Mouse (Mus musculus): Measurements from ENCODE around the gene Stx17.

Stx17 gene

GRCm38 (mm10) chr4:48124773-48125469 lies at the start of gene Stx17:
TSS of gene Stx17 (plus strand) at chr4:48124915.
- no peak for DNase-seq (ENCODE audit: extremely low spot score, low read depth, low spot score)

- DNase-seq (ENCODE audit: extremely low spot score, low read depth, low spot score), result no peak
These were observed 47.8 kb upstream of the Stx17 start for GRCm38 (mm10) chr4:48076693-48077471.

GRCm38 (mm10) chr4:48078213-48078612 lies 46.5 kb upstream of the Stx17 start:
- no peak for DNase-seq (ENCODE audit: extremely low spot score, low read depth, low spot score)

- no peak for DNase-seq (ENCODE audit: extremely low spot score, low read depth, low spot score)
These were observed 45.3 kb upstream of the Stx17 start for GRCm38 (mm10) chr4:48079285-48080039.

GRCm38 (mm10) chr4:48083452-48083851 lies 41.3 kb upstream of the Stx17 start:
- no peak for DNase-seq (ENCODE audit: extremely low spot score, low read depth, low spot score)

GRCm38 (mm10) chr4:48086609-48087008 lies 38.1 kb upstream of the Stx17 start:
- no peak for DNase-seq (ENCODE audit: extremely low spot score, low read depth, low spot score)

GRCm38 (mm10) chr4:48087497-48087896 lies 37.2 kb upstream of the Stx17 start:
- no peak for DNase-seq (ENCODE audit: extremely low spot score, low read depth, low spot score)

GRCm38 (mm10) chr4:48093221-48093620 lies 31.5 kb upstream of the Stx17 start:
- DNase-seq (ENCODE audit: extremely low spot score, low read depth, low spot score), result no peak

GRCm38 (mm10) chr4:48100217-48100616 lies 24.5 kb upstream of the Stx17 start:
- DNase-seq (ENCODE audit: extremely low spot score, low read depth, low spot score), result no peak

GRCm38 (mm10) chr4:48101981-48102380 lies 22.7 kb upstream of the Stx17 start:
- DNase-seq (ENCODE audit: extremely low spot score, low read depth, low spot score), result no peak

GRCm38 (mm10) chr4:48105387-48105786 lies 19.3 kb upstream of the Stx17 start:
- DNase-seq (ENCODE audit: extremely low spot score, low read depth, low spot score), result no peak

GRCm38 (mm10) chr4:48107086-48107485 lies 17.6 kb upstream of the Stx17 start:
- no peak for DNase-seq (ENCODE audit: extremely low spot score, low read depth, low spot score)

- no peak for DNase-seq (ENCODE audit: extremely low spot score, low read depth, low spot score)
These were observed 16.1 kb upstream of the Stx17 start for GRCm38 (mm10) chr4:48108591-48108990.

GRCm38 (mm10) chr4:48110331-48110730 lies 14.4 kb upstream of the Stx17 start:
- no peak for DNase-seq (ENCODE audit: extremely low spot score, low read depth, low spot score)

GRCm38 (mm10) chr4:48116191-48116590 lies 8.5 kb upstream of the Stx17 start:
- DNase-seq (ENCODE audit: extremely low spot score, low read depth, low spot score), result no peak

GRCm38 (mm10) chr4:48124416-48124772 lies 321 bp upstream of the Stx17 start:
- DNase-seq (ENCODE audit: extremely low spot score, low read depth, low spot score), result peak; percentile 44

GRCm38 (mm10) chr4:48130314-48130713 lies 5.6 kb downstream of the Stx17 start:
- no peak for DNase-seq (ENCODE audit: extremely low spot score, low read depth, low spot score)

GRCm38 (mm10) chr4:48131606-48132005 lies 6.9 kb downstream of the Stx17 start:
- DNase-seq (ENCODE audit: extremely low spot score, low read depth, low spot score), result no peak

GRCm38 (mm10) chr4:48132721-48133120 lies 8.0 kb downstream of the Stx17 start:
- no peak for DNase-seq (ENCODE audit: extremely low spot score, low read depth, low spot score)

- DNase-seq (ENCODE audit: extremely low spot score, low read depth, low spot score), result no peak
These were observed 24.8 kb downstream of the Stx17 start for GRCm38 (mm10) chr4:48149492-48149891.

GRCm38 (mm10) chr4:48153229-48153628 lies 28.5 kb downstream of the Stx17 start:
- DNase-seq (ENCODE audit: extremely low spot score, low read depth, low spot score), result no peak

GRCm38 (mm10) chr4:48155864-48156263 lies 31.1 kb downstream of the Stx17 start:
- DNase-seq (ENCODE audit: extremely low spot score, low read depth, low spot score), result no peak
